Mouse (Mus musculus): ENCODE results near the gene D17Wsu92e. TPM values are rescaled to one million over a fixed set of nuclear protein-coding genes. Genes with fewer than 3 reads are reported as not detected.
A peak's percentile ranks its signal among the peaks of the same experiment; 100 is the strongest.

D17Wsu92e gene
- polyA plus RNA-seq, 1 experiment: 65.1 TPM

DNA sequence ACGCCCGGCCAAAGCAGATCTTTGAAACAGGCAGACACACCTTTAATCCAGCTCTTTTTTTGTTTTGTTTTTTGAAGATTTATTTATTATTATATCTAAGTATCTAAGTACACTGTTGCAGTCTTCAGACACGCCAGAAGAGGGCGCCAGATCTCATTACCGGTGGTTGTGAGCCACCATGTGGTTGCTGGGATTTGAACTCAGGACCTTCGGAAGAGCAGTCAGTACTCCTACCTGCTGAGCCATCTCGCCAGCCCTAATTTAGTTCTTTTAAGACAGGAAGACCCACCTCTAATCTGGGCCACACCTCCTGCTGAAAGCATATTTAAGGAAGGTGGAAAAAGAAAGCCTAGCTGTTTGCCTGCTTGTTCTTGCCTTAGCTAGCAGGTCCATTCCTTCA is 10.0 kb upstream of the D17Wsu92e start:
- H3K4me3 ChIP-seq (ENCODE audit: insufficient read depth, poor library complexity, severe bottlenecking): no peak overlapping the region
- no peaks in the 10 kb centered on the region for H3K79me2 ChIP-seq (ENCODE audit: control insufficient read depth, insufficient read depth)
- peaks cover 12% of the 10 kb centered on the region for H3K27me3 ChIP-seq (ENCODE audit: control insufficient read depth, insufficient read depth, insufficient read length)
- H3ac ChIP-seq (ENCODE audit: control insufficient read depth, insufficient read length, low read depth): no peak overlapping the region
- H3K79me3 ChIP-seq (ENCODE audit: low read depth): no peaks in the 10 kb centered on the region
- no peak for TF ChIP-seq MAX (IDR thresholded peaks at IDR 0.05)
- no peak for TF ChIP-seq FOSL1 (IDR thresholded peaks at IDR 0.05; ENCODE audit: insufficient read depth, low read length, poor library complexity, severe bottlenecking)
- no peak for TF ChIP-seq USF1 (IDR thresholded peaks at IDR 0.05; ENCODE audit: low read depth)
- TF ChIP-seq CEBPB (IDR thresholded peaks at IDR 0.05; ENCODE audit: low read depth): no peak
- no peak for TF ChIP-seq CTCF (IDR thresholded peaks at IDR 0.05; ENCODE audit: control insufficient read depth, insufficient read depth, insufficient read length)
- no peak for TF ChIP-seq MYOD1 (IDR thresholded peaks at IDR 0.05; ENCODE audit: control insufficient read depth, insufficient read length, low read depth)
- no peak for TF ChIP-seq MYOG (IDR thresholded peaks at IDR 0.05; ENCODE audit: control insufficient read depth, extremely low read depth, insufficient read length)
- no peaks in the 10 kb centered on the region for H3K36me3 ChIP-seq (ENCODE audit: control insufficient read depth, insufficient read depth)

- no peaks in the 10 kb centered on the region for H3K79me3 ChIP-seq (ENCODE audit: low read depth)
- TF ChIP-seq CTCF (IDR thresholded peaks at IDR 0.05; ENCODE audit: control insufficient read depth, insufficient read depth, insufficient read length): no peak
- TF ChIP-seq FOSL1 (IDR thresholded peaks at IDR 0.05; ENCODE audit: insufficient read depth, low read length, poor library complexity, severe bottlenecking): no peak
- H3K4me3 ChIP-seq (ENCODE audit: insufficient read depth, poor library complexity, severe bottlenecking): no peak overlapping the region
Measured at GRCm38 (mm10) chr17:27827511-27827910, 7.1 kb upstream of the D17Wsu92e start.

DNA sequence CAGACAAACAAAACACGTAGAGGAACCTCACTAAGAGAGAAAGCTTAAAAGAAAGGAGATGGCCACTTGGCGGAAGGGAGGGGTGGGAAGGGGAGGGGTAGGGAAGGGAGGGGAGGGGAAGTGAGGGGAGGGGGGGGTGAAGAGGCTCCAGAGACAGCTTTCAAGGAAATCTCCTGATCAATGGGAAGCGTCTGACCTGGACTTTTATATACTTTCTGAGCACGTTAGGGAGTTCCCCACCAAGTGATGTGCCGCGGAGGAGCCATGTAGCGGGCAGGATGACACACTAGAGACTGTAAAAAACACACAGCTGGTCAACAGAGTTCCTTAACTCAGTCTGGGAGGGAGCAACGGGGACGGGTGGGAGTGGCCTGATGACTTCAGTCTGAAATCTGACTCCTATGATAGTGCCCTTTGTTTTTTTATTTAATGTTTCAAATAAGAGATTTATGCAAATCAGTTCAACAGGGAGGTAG is 6.5 kb upstream of the D17Wsu92e start:
- Histone ChIP-seq H3K36me3 (ENCODE audit: control insufficient read depth, insufficient read depth) (no peaks in the 10 kb centered on the region), H3K27me3 (ENCODE audit: control insufficient read depth, insufficient read depth, insufficient read length) (peaks cover 3% of the 10 kb centered on the region), H3K79me2 (ENCODE audit: control insufficient read depth, insufficient read depth) (no peaks in the 10 kb centered on the region), H3K4me3 (ENCODE audit: insufficient read depth, poor library complexity, severe bottlenecking) (peak overlapping the region; percentile 27), H3ac (ENCODE audit: control insufficient read depth, insufficient read length, low read depth) (peak overlapping the region; percentile 57), H3K79me3 (ENCODE audit: low read depth) (no peaks in the 10 kb centered on the region)
- no peak for TF ChIP-seq MYOG (IDR thresholded peaks at IDR 0.05; ENCODE audit: control insufficient read depth, extremely low read depth, insufficient read length)
- no peak for TF ChIP-seq CEBPB (IDR thresholded peaks at IDR 0.05; ENCODE audit: low read depth)
- TF ChIP-seq CTCF (IDR thresholded peaks at IDR 0.05; ENCODE audit: control insufficient read depth, insufficient read depth, insufficient read length): no peak
- no peak for TF ChIP-seq FOSL1 (IDR thresholded peaks at IDR 0.05; ENCODE audit: insufficient read depth, low read length, poor library complexity, severe bottlenecking)
- TF ChIP-seq USF1 (IDR thresholded peaks at IDR 0.05; ENCODE audit: low read depth): no peak

More at GRCm38 (mm10) chr17:27827511-27827910, 7.1 kb upstream of the D17Wsu92e start:
- Histone ChIP-seq H3K36me3 (ENCODE audit: control insufficient read depth, insufficient read depth) (no peaks in the 10 kb centered on the region), H3ac (ENCODE audit: control insufficient read depth, insufficient read length, low read depth) (no peak overlapping the region), H3K27me3 (ENCODE audit: control insufficient read depth, insufficient read depth, insufficient read length) (peaks cover 3% of the 10 kb centered on the region), H3K79me2 (ENCODE audit: control insufficient read depth, insufficient read depth) (no peaks in the 10 kb centered on the region)

DNA sequence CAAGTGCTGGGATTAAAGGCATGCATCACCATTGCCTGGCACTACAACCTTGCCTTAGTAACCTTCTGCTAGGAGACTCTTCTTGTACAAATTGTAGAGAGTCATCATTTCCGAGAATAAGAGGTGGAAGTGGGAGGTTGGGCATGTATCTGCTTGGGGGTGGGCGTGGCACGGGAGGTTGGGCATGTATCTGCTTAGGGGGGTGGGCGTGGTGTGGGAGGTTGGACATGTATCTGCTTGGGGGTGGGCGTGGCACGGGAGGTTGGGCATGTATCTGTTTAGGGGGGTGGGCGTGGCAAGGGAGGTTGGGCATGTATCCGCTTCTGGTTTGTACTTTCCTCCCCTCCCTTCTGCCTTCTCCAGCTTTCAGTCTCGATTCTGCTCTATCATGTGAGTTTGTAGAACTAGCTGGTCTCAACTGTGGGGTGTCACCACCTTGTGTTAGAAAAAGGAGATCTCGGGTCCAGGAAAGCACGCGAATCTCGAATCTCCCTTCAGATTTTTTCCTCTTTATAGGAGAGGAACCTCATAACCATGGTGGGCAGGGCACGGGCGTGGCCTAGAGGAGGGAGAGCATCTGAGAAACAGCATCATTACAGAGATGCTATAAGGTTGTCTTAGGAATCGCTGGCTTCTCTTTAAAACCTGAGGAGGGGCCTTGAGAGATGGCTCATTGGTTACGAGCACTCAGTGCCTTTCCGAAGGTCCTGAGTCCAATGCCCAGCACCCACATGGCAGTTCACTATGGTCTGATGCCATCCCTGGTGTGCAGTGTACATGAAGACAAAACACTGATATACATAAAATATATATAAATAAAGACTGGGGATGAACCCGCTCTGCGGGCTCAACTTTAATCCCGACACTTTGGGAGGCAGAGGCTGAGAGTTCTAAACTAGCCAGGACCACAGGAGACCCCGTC is 5.8 kb upstream of the D17Wsu92e start:
- TF ChIP-seq MYOD1 (IDR thresholded peaks at IDR 0.05; ENCODE audit: control insufficient read depth, insufficient read length, low read depth) (no peak), MAX (IDR thresholded peaks at IDR 0.05) (no peak), CTCF (IDR thresholded peaks at IDR 0.05; ENCODE audit: control insufficient read depth, insufficient read depth, insufficient read length) (no peak), FOSL1 (IDR thresholded peaks at IDR 0.05; ENCODE audit: insufficient read depth, low read length, poor library complexity, severe bottlenecking) (no peak), MYOG (IDR thresholded peaks at IDR 0.05; ENCODE audit: control insufficient read depth, extremely low read depth, insufficient read length) (no peak), CEBPB (IDR thresholded peaks at IDR 0.05; ENCODE audit: low read depth) (no peak), USF1 (IDR thresholded peaks at IDR 0.05; ENCODE audit: low read depth) (no peak)
- no peaks in the 10 kb centered on the region for H3K79me3 ChIP-seq (ENCODE audit: low read depth)
- peak overlapping the region; percentile 27 for H3K4me3 ChIP-seq (ENCODE audit: insufficient read depth, poor library complexity, severe bottlenecking)
- H3ac ChIP-seq (ENCODE audit: control insufficient read depth, insufficient read length, low read depth): peak overlapping the region; percentile 57
- H3K36me3 ChIP-seq (ENCODE audit: control insufficient read depth, insufficient read depth): no peaks in the 10 kb centered on the region
- H3K27me3 ChIP-seq (ENCODE audit: control insufficient read depth, insufficient read depth, insufficient read length): peaks cover 3% of the 10 kb centered on the region
- H3K79me2 ChIP-seq (ENCODE audit: control insufficient read depth, insufficient read depth): no peaks in the 10 kb centered on the region

GRCm38 (mm10) chr17:27825539-27825938 is 5.1 kb upstream of the D17Wsu92e start:
- TF ChIP-seq MYOD1 (IDR thresholded peaks at IDR 0.05; ENCODE audit: control insufficient read depth, insufficient read length, low read depth) (no peak), CEBPB (IDR thresholded peaks at IDR 0.05; ENCODE audit: low read depth) (no peak)

GRCm38 (mm10) chr17:27824941-27825340 is 4.5 kb upstream of the D17Wsu92e start:
- peak overlapping the region; percentile 3 for H3ac ChIP-seq (ENCODE audit: control insufficient read depth, insufficient read length, low read depth)
- no peaks in the 10 kb centered on the region for H3K36me3 ChIP-seq (ENCODE audit: control insufficient read depth, insufficient read depth)

More at GRCm38 (mm10) chr17:27825539-27825938, 5.1 kb upstream of the D17Wsu92e start:
- Histone ChIP-seq H3K4me3 (ENCODE audit: insufficient read depth, poor library complexity, severe bottlenecking) (no peak overlapping the region), H3K27me3 (ENCODE audit: control insufficient read depth, insufficient read depth, insufficient read length) (peaks cover 3% of the 10 kb centered on the region), H3K79me2 (ENCODE audit: control insufficient read depth, insufficient read depth) (no peaks in the 10 kb centered on the region), H3ac (ENCODE audit: control insufficient read depth, insufficient read length, low read depth) (no peak overlapping the region), H3K36me3 (ENCODE audit: control insufficient read depth, insufficient read depth) (no peaks in the 10 kb centered on the region), H3K79me3 (ENCODE audit: low read depth) (no peaks in the 10 kb centered on the region)

More at GRCm38 (mm10) chr17:27824941-27825340, 4.5 kb upstream of the D17Wsu92e start:
- Histone ChIP-seq H3K27me3 (ENCODE audit: control insufficient read depth, insufficient read depth, insufficient read length) (peaks cover 3% of the 10 kb centered on the region), H3K4me3 (ENCODE audit: insufficient read depth, poor library complexity, severe bottlenecking) (no peak overlapping the region), H3K79me2 (ENCODE audit: control insufficient read depth, insufficient read depth) (peaks cover 4% of the 10 kb centered on the region), H3K79me3 (ENCODE audit: low read depth) (peaks cover 3% of the 10 kb centered on the region)
- no peak for TF ChIP-seq MYOD1 (IDR thresholded peaks at IDR 0.05; ENCODE audit: control insufficient read depth, insufficient read length, low read depth)
- TF ChIP-seq USF1 (IDR thresholded peaks at IDR 0.05; ENCODE audit: low read depth): no peak
- TF ChIP-seq CEBPB (IDR thresholded peaks at IDR 0.05; ENCODE audit: low read depth): no peak
- TF ChIP-seq MAX (IDR thresholded peaks at IDR 0.05): no peak
- no peak for TF ChIP-seq CTCF (IDR thresholded peaks at IDR 0.05; ENCODE audit: control insufficient read depth, insufficient read depth, insufficient read length)
- no peak for TF ChIP-seq FOSL1 (IDR thresholded peaks at IDR 0.05; ENCODE audit: insufficient read depth, low read length, poor library complexity, severe bottlenecking)
- no peak for TF ChIP-seq MYOG (IDR thresholded peaks at IDR 0.05; ENCODE audit: control insufficient read depth, extremely low read depth, insufficient read length)

Measured in C2C12 (cell line).